ENCODE assay signal across 29 mouse cellular contexts in genomic region chr14:104406062-104406461, GRCm38 (mm10).
DNase-seq lines count a peak whose midpoint lies in the region; ATAC-seq lines count a peak whose summit lies in the region.
"Had no signal": no experiment of that assay in that cellular context is flagged by ENCODE, and none has a peak within 500 bp of the region (broad histone marks: within the 10 kb centered on the region; RNA-seq: fewer than 3 reads in every experiment).

No protein-coding gene starts in this region.

- H3K9ac ChIP-seq in forebrain, embryonic 14.5 days (ENCODE audit: low read length) = no peak overlapping the region
- H3K9ac ChIP-seq in forebrain, embryonic 16.5 days (replicated peaks; ENCODE audit: low read depth, low read length) = no peak overlapping the region
- no peak overlapping the region for H3K9ac ChIP-seq in kidney, embryonic 16.5 days (replicated peaks; ENCODE audit: low read length)
- H3K9ac ChIP-seq in midbrain, embryonic 11.5 days (ENCODE audit: low read length) = no peak overlapping the region
- no peak overlapping the region for H3K9ac ChIP-seq in midbrain, embryonic 13.5 days (replicated peaks)
- H3K9ac ChIP-seq: heart, embryonic 15.5 days; hindbrain, embryonic 12.5 days; limb, embryonic 12.5 days; liver, embryonic 12.5 days; liver, postnatal 0 days; midbrain, embryonic 12.5 days; neural tube, embryonic 12.5 days had no signal

- no peak overlapping the region for H3K4me3 ChIP-seq in forebrain, embryonic 14.5 days (ENCODE audit: low read depth, low read length)
- no peak overlapping the region for H3K4me3 ChIP-seq in forebrain, embryonic 16.5 days (replicated peaks; ENCODE audit: low read length)
- no peak overlapping the region for H3K4me3 ChIP-seq in kidney, embryonic 16.5 days (ENCODE audit: low read length)
- H3K4me3 ChIP-seq in midbrain, embryonic 11.5 days (ENCODE audit: low read depth, low read length) = no peak overlapping the region
- H3K4me3 ChIP-seq in midbrain, embryonic 13.5 days (replicated peaks) = no peak overlapping the region
- H3K4me3 ChIP-seq: heart, embryonic 10.5 days; heart, embryonic 15.5 days; hindbrain, embryonic 12.5 days; limb, embryonic 12.5 days; liver, embryonic 12.5 days; midbrain, embryonic 12.5 days; myocyte; neural tube, embryonic 12.5 days had no signal

- H3K9me3 ChIP-seq in forebrain, embryonic 14.5 days (replicated peaks; ENCODE audit: control insufficient read depth, low read length) = no peaks in the 10 kb centered on the region
- H3K9me3 ChIP-seq in forebrain, embryonic 16.5 days (ENCODE audit: control insufficient read depth, low read length) = no peaks in the 10 kb centered on the region
- H3K9me3 ChIP-seq in kidney, embryonic 16.5 days (ENCODE audit: low read length) = no peaks in the 10 kb centered on the region
- H3K9me3 ChIP-seq in midbrain, embryonic 11.5 days (ENCODE audit: control insufficient read depth, low read length) = no peaks in the 10 kb centered on the region
- H3K9me3 ChIP-seq in midbrain, embryonic 13.5 days = no peaks in the 10 kb centered on the region
- H3K9me3 ChIP-seq: heart, embryonic 10.5 days; heart, embryonic 15.5 days; hindbrain, embryonic 12.5 days; limb, embryonic 12.5 days; liver, embryonic 12.5 days; midbrain, embryonic 12.5 days; neural tube, embryonic 12.5 days had no signal

- H3K4me2 ChIP-seq in forebrain, embryonic 14.5 days (ENCODE audit: low read length) = no peak overlapping the region
- H3K4me2 ChIP-seq in forebrain, embryonic 16.5 days (ENCODE audit: low read length) = no peak overlapping the region
- no peak overlapping the region for H3K4me2 ChIP-seq in kidney, embryonic 16.5 days (replicated peaks; ENCODE audit: low read depth, low read length)
- H3K4me2 ChIP-seq in midbrain, embryonic 11.5 days = no peak overlapping the region
- H3K4me2 ChIP-seq in midbrain, embryonic 13.5 days (replicated peaks) = no peak overlapping the region
- H3K4me2 ChIP-seq: heart, embryonic 15.5 days; hindbrain, embryonic 12.5 days; limb, embryonic 12.5 days; liver, embryonic 12.5 days; midbrain, embryonic 12.5 days; neural tube, embryonic 12.5 days had no signal

- H3K27me3 ChIP-seq in forebrain, embryonic 14.5 days (replicated peaks; ENCODE audit: control insufficient read depth, insufficient read depth, low read length) = no peaks in the 10 kb centered on the region
- H3K27me3 ChIP-seq in forebrain, embryonic 16.5 days (replicated peaks; ENCODE audit: control insufficient read depth, insufficient read depth, low read length) = no peaks in the 10 kb centered on the region
- H3K27me3 ChIP-seq in kidney, embryonic 16.5 days (ENCODE audit: insufficient read depth, low read length) = no peaks in the 10 kb centered on the region
- H3K27me3 ChIP-seq in midbrain, embryonic 11.5 days (ENCODE audit: control insufficient read depth, insufficient read depth, low read length) = no peaks in the 10 kb centered on the region
- H3K27me3 ChIP-seq in midbrain, embryonic 13.5 days = no peaks in the 10 kb centered on the region
- H3K27me3 ChIP-seq: heart, embryonic 15.5 days; hindbrain, embryonic 12.5 days; limb, embryonic 12.5 days; liver, embryonic 12.5 days; midbrain, embryonic 12.5 days; neural tube, embryonic 12.5 days had no signal

- 47% methylated on average over 3 of the region's 3 CpGs for WGBS in forebrain, embryonic 14.5 days
- WGBS in forebrain, embryonic 16.5 days = 43% methylated on average over 3 of the region's 3 CpGs
- WGBS in kidney, embryonic 16.5 days = 78% methylated on average over 3 of the region's 3 CpGs
- WGBS in midbrain, embryonic 11.5 days = 85% methylated on average over 3 of the region's 3 CpGs
- 63% methylated on average over 3 of the region's 3 CpGs for WGBS in midbrain, embryonic 13.5 days

- no peaks in the 10 kb centered on the region for H3K36me3 ChIP-seq in forebrain, embryonic 14.5 days (ENCODE audit: control insufficient read depth, insufficient read depth, low read length)
- no peaks in the 10 kb centered on the region for H3K36me3 ChIP-seq in forebrain, embryonic 16.5 days (ENCODE audit: control insufficient read depth, insufficient read depth)
- no peaks in the 10 kb centered on the region for H3K36me3 ChIP-seq in kidney, embryonic 16.5 days (ENCODE audit: insufficient read depth, low read length)
- H3K36me3 ChIP-seq in midbrain, embryonic 11.5 days (ENCODE audit: control insufficient read depth, insufficient read depth, low read length) = no peaks in the 10 kb centered on the region
- no peaks in the 10 kb centered on the region for H3K36me3 ChIP-seq in midbrain, embryonic 13.5 days
- H3K36me3 ChIP-seq: heart, embryonic 10.5 days; heart, embryonic 15.5 days; hindbrain, embryonic 12.5 days; limb, embryonic 12.5 days; liver, embryonic 12.5 days; midbrain, embryonic 12.5 days; neural tube, embryonic 12.5 days had no signal

- H3K27ac ChIP-seq in forebrain, embryonic 14.5 days (ENCODE audit: low read depth, low read length) = no peak overlapping the region
- no peak overlapping the region for H3K27ac ChIP-seq in forebrain, embryonic 16.5 days (ENCODE audit: low read length)
- H3K27ac ChIP-seq in kidney, embryonic 16.5 days (ENCODE audit: low read length) = no peak overlapping the region
- no peak overlapping the region for H3K27ac ChIP-seq in midbrain, embryonic 11.5 days (ENCODE audit: low read depth, low read length)
- H3K27ac ChIP-seq in midbrain, embryonic 13.5 days = no peak overlapping the region
- H3K27ac ChIP-seq: heart, embryonic 10.5 days; heart, embryonic 15.5 days; hindbrain, embryonic 12.5 days; limb, embryonic 12.5 days; liver, embryonic 12.5 days; midbrain, embryonic 12.5 days; neural tube, embryonic 12.5 days had no signal

- H3K4me1 ChIP-seq in forebrain, embryonic 14.5 days (ENCODE audit: control insufficient read depth, insufficient read depth, low read length) = no peaks in the 10 kb centered on the region
- 0 out of 2 replicates have a peak, but pooled peaks cover 2% of the 10 kb centered on the region for H3K4me1 ChIP-seq in forebrain, embryonic 16.5 days (replicated peaks; ENCODE audit: control insufficient read depth, insufficient read depth, low read length)
- no peaks in the 10 kb centered on the region for H3K4me1 ChIP-seq in kidney, embryonic 16.5 days (ENCODE audit: insufficient read depth, low read length)
- no peaks in the 10 kb centered on the region for H3K4me1 ChIP-seq in midbrain, embryonic 11.5 days (ENCODE audit: control insufficient read depth, insufficient read depth, low read length)
- no peaks in the 10 kb centered on the region for H3K4me1 ChIP-seq in midbrain, embryonic 13.5 days (replicated peaks)
- H3K4me1 ChIP-seq: heart, embryonic 10.5 days; heart, embryonic 15.5 days; hindbrain, embryonic 12.5 days; limb, embryonic 12.5 days; liver, embryonic 12.5 days; midbrain, embryonic 12.5 days had no signal

- peak; percentile 16 for DNase-seq in forebrain, embryonic 14.5 days (ENCODE audit: low spot score)
- DNase-seq in kidney, postnatal 10 days = peak; percentile 5
- peak; percentile 70 for DNase-seq in midbrain, embryonic 11.5 days (ENCODE audit: low spot score, missing footprints)
- DNase-seq in adrenal gland, postnatal 4 days (ENCODE audit: low spot score in 2 of 2) = no peak
- DNase-seq: adrenal gland, postnatal 14 days; cerebellum, adult 18-20 months; gastrocnemius, postnatal 25 days; heart, adult 11 months; kidney, adult 18-20 months; kidney, postnatal 4 days; layer of hippocampus, postnatal 36 days; liver, postnatal 0 days; lung, postnatal 36 days; right cerebral cortex, adult 18-20 months; spleen, adult 18-20 months; thymus, postnatal 14 days had no signal

- ATAC-seq in forebrain, embryonic 14.5 days = no peak; the same call in 1 of the 2 replicates
- ATAC-seq in forebrain, embryonic 16.5 days = no peak
- ATAC-seq in kidney, embryonic 16.5 days (ENCODE audit: low FRiP score, low TSS enrichment) = no peak
- no peak for ATAC-seq in midbrain, embryonic 11.5 days (ENCODE audit: low FRiP score)
- no peak for ATAC-seq in midbrain, embryonic 13.5 days
- ATAC-seq: CD4-positive, CD25-positive, alpha-beta regulatory T cell, adult 4 months; inflammation-experienced regulatory T-cells, adult 6 months; liver, embryonic 12.5 days; liver, postnatal 0 days had no signal

Comparison
In these comparisons a context has a peak if more than half of its experiments do, and no peak if none do; other contexts are left out.
1. DNase-seq: peak in forebrain, embryonic 14.5 days (single experiment), kidney, postnatal 10 days (single experiment) and midbrain, embryonic 11.5 days (single experiment); none in adrenal gland, postnatal 4 days (0 of 2).